Mouse (Mus musculus) cortical plate, adult 2 months (tissue): ENCODE results near the gene Zfp985.

Experiments
- CTCF ChIP-seq: fragments of 200-500 bp; IDR thresholded peaks from 2 replicates; pipeline ENCODE4 v1.5.1; 2011; ENCODE audit warnings: mild to moderate bottlenecking, control low read depth, low read length; ENCODE audit not compliant: insufficient read depth; ENCODE audit errors: extremely low read depth
- POLR2A ChIP-seq: fragments of 200-500 bp; IDR thresholded peaks from 2 replicates; pipeline ENCODE4 v1.6.1; 2011; ENCODE audit warnings: mild to moderate bottlenecking, low read length, control low read depth; ENCODE audit not compliant: insufficient read depth; ENCODE audit errors: extremely low read depth

DNA sequence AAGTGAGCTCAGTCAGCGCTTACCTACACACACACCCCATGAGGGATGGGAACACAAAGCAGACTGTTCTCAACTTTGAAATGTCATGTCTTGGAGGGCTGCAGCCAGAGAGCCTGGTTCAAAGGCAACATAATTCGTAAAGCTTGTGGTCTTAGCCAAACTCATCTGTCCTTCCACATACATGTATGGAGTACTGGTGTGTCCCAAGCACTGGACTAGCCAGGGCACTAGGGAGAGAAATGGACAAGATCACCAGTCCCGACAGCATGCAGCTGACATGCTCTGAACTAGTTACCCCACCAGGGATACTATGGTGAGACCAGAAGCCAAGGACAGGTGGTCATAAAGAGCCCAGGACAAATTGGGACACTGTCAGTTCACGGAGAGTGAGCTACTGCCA is 50.7 kb downstream of the Zfp985 start:
- TF ChIP-seq CTCF (no peak), POLR2A (no peak)
